Mouse (Mus musculus) heart, postnatal 36 days (tissue): Measurements from ENCODE around the gene Mageb18. TPM values are rescaled to one million over a fixed set of nuclear protein-coding genes. Genes with fewer than 3 reads are reported as not detected.
"Not testable (repeated sequence)": the region's sequence is repeated elsewhere in the genome, so short reads cannot be mapped to it uniquely, and the experiment has no call there.

ENCODE experiments used
- DNase-seq, 2 experiments: peaks; one replicate each; pipeline ENCODE4 v3.0.0; 2021 to 2022
- intact Hi-C: fragments of 180-260 bp; cut with DNase I; formaldehyde crosslinking; loops from one replicate; pipeline ENCODE4 v1.15.1; 2025
- total RNA-seq, 2 experiments: library from RNA; stranded (reverse); gene quantifications; 2 replicates each; pipeline ENCODE4 v1.2.3; 2021

The Mageb18 gene
- not detected for total RNA-seq

DNA sequence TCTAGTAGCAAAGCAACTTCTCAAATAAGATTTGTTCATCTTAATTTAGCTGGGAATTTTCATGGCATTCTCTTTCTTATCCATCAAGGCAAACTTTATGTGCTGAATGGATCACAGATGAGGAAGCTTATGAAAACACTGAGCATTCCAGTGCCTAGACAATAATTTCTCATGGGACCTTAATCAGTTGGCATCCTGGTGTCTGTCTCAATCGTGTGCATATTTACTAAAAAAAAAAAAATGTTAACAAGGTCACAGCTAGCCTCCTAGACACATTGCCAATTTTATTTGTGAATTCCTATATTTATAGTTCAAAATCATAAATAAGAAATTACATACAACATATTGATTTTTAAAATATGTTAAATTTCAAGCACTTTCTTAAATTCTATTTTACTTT lies at the start of gene Mageb18:
Mageb18 (minus strand) TSS at position 101 of the 400 bp plus-strand sequence.
- DNase-seq, result no peak
- intact Hi-C loops, result no loop called here

DNA sequence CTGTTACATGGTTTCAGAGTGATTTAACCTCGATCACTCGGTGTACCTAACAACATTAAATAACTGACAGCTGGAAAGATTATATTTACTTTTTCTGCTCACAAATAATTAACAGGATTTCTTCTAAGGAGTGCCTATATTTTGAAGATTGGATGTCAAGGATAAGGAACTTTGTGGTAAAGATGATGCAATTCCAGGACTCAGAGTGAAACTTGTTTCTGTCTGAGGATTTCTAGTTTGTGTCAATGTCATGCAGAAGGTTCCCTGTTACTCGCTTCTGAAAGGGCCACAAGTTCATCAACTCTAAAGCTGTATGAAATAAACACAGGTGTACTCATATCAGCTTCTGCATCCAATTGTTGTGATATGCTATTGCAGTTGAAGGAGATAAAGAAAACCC lies 13.4 kb upstream of the Mageb18 start:
- intact Hi-C loops, result no loop called here
- no peak for DNase-seq

GRCm38 (mm10) chrX:92610466-92610865 lies 11.1 kb upstream of the Mageb18 start:
- intact Hi-C loops, result no loop called here

GRCm38 (mm10) chrX:92597324-92597723 lies 2.0 kb downstream of the Mageb18 start:
- intact Hi-C loops, result no loop called here
- DNase-seq, result no peak

More at GRCm38 (mm10) chrX:92610466-92610865, 11.1 kb upstream of the Mageb18 start:
- DNase-seq, result no peak

DNA sequence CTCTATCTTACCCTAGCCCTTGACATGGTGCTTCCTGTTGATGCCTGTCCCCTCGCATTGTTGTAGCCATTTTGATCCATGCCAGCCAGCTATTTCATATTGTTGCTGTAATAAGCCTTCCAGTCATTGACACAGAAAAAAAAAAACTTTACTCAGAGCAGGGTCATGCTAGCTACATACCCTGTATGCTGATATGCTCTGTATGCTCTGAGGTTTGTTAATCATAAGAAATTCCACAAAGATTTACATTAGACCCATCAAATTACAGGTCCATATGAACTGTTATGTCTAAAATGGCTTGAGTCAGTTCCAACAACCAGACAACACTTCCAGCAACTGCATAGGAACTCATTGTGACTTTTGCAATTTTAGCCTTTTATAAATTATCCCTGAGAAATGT lies 71.5 kb downstream of the Mageb18 start:
- intact Hi-C loops, result no loop called here
- DNase-seq, result no peak

DNA sequence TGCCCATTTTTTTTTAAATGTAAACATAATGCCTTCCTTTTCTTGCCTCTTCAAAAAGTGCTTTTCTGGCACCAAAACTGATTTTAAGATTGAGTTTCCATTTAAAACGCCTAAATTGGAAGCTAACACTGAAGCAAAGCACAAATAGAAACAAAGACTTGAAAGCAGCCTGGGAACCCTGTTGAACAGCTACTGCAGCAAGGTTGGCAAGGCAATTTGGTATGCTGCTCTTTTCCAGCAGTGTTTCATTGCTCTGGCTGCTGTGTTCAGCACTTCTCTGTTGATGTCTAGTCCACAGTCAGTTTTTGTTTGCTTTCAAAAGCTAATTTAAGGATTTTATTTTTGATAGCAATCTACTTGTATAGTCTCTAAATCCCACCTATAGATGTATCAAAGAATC lies 101.1 kb downstream of the Mageb18 start:
- intact Hi-C loops, result no loop called here
- DNase-seq, result no peak

- intact Hi-C loops, DNase-seq: not testable (repeated sequence)
Measured at GRCm38 (mm10) chrX:92489649-92490048, 109.7 kb downstream of the Mageb18 start, which contains the start of gene Gm5941. Gene Gm5941 (plus strand): TSS chrX:92489949.

DNA sequence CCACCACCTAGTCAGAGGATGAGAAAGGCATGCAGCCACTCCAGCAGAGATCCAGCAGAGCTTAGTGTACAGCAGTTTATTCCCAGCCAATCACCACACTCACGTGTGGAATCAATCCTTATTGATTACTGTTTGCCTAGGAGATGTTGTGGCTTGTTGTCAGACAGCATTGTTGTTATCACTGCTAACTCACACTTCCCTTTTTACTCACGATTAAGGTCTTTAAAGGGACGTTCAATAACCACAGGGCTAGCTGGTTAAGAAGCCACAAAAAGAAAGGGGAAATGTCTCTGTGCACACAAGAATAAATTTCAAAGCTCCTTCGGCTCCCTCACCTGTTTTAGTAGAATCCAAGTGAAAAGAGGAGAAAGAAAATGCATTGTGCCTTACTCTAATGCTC lies 134.6 kb downstream of the Mageb18 start:
- intact Hi-C loops, result no loop called here
- DNase-seq, result no peak

GRCm38 (mm10) chrX:92460496-92460895 lies 138.9 kb downstream of the Mageb18 start:
- intact Hi-C loops, result no loop called here
- DNase-seq, result no peak

GRCm38 (mm10) chrX:92387384-92387783 lies 212.0 kb downstream of the Mageb18 start:
- DNase-seq, result no peak
- intact Hi-C loops, result no loop called here

DNA sequence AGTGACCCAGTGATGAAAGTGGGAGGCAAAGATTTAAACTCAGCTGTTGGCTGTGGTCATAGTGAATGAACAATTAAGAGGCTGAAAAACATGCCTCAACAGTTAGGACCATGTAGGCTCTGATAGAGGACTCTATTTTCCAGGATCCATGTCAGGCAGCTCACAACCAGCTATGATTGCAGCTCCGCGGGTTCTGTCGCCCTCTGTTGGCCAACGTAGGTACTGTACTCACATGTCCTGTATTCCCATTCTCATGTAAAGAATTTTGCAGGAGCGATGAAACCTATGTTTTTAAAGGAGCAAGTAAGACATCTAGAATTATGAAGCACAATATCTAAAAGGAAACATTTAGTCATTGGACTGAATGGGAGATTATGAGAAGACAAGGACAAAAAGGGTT lies 256.4 kb downstream of the Mageb18 start:
- peak; percentile 18 to 28 for DNase-seq
- intact Hi-C loops, result no loop called here

DNA sequence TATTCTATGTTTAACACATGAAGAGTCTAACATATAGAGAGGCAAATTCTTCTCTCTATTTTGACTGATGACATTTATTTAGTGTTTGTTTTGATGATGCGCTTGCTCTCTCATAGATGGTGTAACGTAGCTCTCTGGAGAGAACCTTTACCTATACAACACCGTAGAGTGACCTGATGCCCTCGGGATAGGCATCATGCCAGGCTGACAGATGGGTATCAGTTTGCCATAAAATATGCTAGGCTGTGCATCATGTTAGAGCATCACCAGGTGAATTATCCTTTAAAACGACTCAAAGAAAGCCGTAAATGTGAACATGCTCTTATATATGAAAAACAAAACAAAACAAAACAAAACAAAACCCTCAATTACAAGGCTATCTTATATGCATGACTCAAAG lies 258.5 kb downstream of the Mageb18 start:
- intact Hi-C loops, result no loop called here
- no peak for DNase-seq

DNA sequence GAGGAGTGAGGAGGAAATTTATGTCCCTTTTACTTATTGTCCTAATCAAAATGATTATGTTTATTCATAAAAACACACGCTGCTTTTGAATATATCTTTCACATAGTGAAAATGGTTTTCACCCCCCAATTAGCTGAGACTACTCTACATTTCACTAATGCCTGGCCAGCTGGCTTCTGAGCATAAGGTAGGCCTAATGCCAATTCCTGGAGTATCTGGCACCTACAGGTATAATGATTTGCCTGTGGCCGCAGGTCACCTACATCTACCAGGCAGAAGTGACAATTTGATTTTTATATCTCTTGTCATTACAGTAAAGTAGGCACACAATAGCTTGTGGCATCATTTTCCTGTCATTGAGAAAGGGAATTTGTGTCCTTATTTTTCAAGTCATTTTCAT lies 259.8 kb downstream of the Mageb18 start:
- DNase-seq, result no peak
- intact Hi-C loops, result no loop called here

DNA sequence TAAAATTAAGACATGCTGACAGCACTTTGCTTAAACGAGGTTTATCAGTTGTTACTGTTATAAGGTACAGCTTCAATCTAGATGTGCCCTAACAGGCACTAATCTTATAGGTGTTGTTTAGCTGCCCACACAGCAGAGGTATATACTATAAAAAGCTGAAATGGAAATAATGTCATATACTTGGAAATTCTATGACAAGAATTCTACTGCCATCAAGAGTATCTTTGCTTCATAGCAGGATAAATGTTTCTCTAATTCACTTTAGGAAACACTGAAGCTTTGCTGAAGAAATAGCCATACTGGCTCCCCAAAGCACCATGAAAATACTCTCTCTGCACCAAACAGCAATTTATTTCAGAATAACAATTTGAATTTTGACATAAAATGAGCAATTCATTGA lies 265.9 kb downstream of the Mageb18 start:
- intact Hi-C loops, result no loop called here
- DNase-seq, result no peak

DNA sequence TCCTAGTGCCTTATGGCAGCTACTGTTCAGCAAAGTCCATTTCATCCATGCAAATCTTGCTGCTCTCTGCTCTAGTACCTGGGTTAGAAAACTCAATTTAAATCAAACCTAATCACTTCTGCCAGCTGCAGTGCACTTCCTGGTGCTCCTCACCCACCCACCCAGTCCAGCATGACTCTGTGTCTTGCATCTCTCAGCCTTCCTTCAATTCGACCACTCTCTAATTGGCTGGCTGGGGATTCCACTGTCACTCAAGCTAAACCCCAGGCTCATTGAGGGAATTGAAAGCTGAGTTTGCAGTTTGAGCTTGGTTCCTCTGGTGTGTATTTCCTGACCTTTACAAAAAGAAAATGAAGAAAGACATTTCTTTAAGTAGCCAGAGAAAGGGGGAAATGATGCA lies 275.8 kb downstream of the Mageb18 start:
- no peak for DNase-seq
- intact Hi-C loops, result no loop called here

DNA sequence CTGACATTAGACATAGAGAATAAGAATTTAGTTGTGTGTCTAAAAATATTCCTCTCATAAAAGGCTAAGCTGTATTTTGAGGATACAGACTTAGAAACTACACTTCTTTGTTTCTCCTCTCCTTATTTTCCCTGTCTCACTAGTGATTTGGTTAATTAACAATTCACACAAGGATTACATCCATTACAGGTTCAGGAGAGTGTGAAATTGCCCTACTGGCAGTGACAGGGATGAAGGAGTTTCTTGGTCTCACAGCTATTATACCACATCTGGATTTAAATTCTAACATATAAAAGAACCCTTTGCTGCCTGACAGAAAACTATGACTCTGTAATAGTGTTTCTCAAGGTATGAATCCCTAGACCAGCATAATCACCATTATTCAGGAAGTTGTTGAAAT lies 318.8 kb downstream of the Mageb18 start:
- DNase-seq, result no peak
- intact Hi-C loops, result no loop called here

Other genes starting within 250 kb of the Mageb18 start
- not detected for gene Gm5941, start 109.6 kb downstream of the Mageb18 start, total RNA-seq